Mouse (Mus musculus) hindbrain, embryonic 14.5 days (tissue): ENCODE measurements around the gene Idh3a. TPM values are rescaled to one million over a fixed set of nuclear protein-coding genes. Genes with fewer than 3 reads are reported as not detected.

Source experiments
- polyA plus RNA-seq: library from polyadenylated mRNA; unstranded; fragments of >200 nt; fragmentation: Nextera tagmentation; extraction: Ambion mirVana; gene quantifications from 2 replicates; pipeline ENCODE4 v1.2.1, GENCODE M21; 2014

Gene Idh3a
- polyA plus RNA-seq, 1 experiment from 2014 or later: 166 TPM

Other genes starting within 250 kb of the Idh3a start
- 71.2 and 71.8 TPM in 2 replicates for gene Dmxl2, start 84.7 kb upstream of the Idh3a start, polyA plus RNA-seq
- not detected in 2 replicates for gene Sh2d7, start 47.4 kb upstream of the Idh3a start, polyA plus RNA-seq
- gene Cib2, start 26.1 kb upstream of the Idh3a start, polyA plus RNA-seq: 67.3 and 69.4 TPM in 2 replicates
- gene Acsbg1, start 75.5 kb downstream of the Idh3a start, polyA plus RNA-seq: 32.4 and 38.9 TPM in 2 replicates
- gene Dnaja4, start 112.5 kb downstream of the Idh3a start, polyA plus RNA-seq: 10.2 and 10.9 TPM in 2 replicates
- 94.9 and 97.7 TPM in 2 replicates for gene Wdr61, start 148.2 kb downstream of the Idh3a start, polyA plus RNA-seq
- gene Crabp1, start 178.4 kb downstream of the Idh3a start, polyA plus RNA-seq: 300 and 364 TPM in 2 replicates